Mouse (Mus musculus) thymus, adult 2 months (tissue): ENCODE measurements at regions not wholly inside any gene's neighbourhood (a gene's known extent, or its start where the extent isn't known, plus 50 kb on each side); places are given as distances from the start of the nearest gene placed in this dataset.

Source experiments
- CTCF ChIP-seq: fragments of 200-500 bp; IDR thresholded peaks from 2 replicates; pipeline ENCODE4 v1.5.1; 2012; ENCODE audit warnings: mild to moderate bottlenecking, control low read depth, low read length, moderate library complexity, borderline replicate concordance; ENCODE audit not compliant: control insufficient read depth, poor library complexity, insufficient read depth; ENCODE audit errors: extremely low read depth
- POLR2A ChIP-seq: fragments of 200-500 bp; IDR thresholded peaks from 2 replicates; pipeline ENCODE4 v1.6.1; 2012; ENCODE audit warnings: mild to moderate bottlenecking, low read length, control low read depth, moderate library complexity; ENCODE audit not compliant: control insufficient read depth, poor library complexity, insufficient read depth; ENCODE audit errors: extremely low read depth

DNA sequence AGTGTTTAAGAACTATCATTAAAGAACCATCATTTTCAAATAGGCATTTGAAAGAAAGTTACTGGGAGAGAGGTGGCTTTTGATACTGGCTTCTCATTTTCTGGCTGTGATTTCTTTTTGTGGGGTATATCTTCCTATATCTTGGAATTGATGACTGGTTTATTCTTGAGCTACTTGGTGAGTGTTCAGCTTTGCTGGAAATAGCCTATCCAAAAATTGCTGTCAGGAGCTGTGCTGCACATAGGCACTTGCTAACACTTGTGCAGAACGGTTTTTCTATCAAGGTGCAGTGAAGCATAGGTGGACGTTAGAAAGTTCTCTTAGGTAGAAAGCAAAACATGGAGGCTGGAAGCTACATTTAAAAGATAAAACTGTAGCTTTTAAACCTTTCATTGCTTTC lies 108.9 kb upstream of the Tmem72 start:
- no peak for TF ChIP-seq CTCF
- no peak for TF ChIP-seq POLR2A
